Mouse (Mus musculus) testis, adult 2 months (tissue): ENCODE measurements at regions not wholly inside any gene's neighbourhood (a gene's known extent, or its start where the extent isn't known, plus 50 kb on each side); places are given as distances from the start of the nearest gene placed in this dataset.

Experiments
- CTCF ChIP-seq: fragments of 200-500 bp; IDR thresholded peaks from 2 replicates; pipeline ENCODE4 v1.5.1; 2012; ENCODE audit warnings: low read depth, mild to moderate bottlenecking, inconsistent platforms, low read length, moderate library complexity; ENCODE audit not compliant: control insufficient read depth, insufficient read depth, insufficient replicate concordance
- POLR2A ChIP-seq: fragments of 200-500 bp; IDR thresholded peaks from 2 replicates; pipeline ENCODE4 v1.6.1; 2012; ENCODE audit warnings: low read depth, mild to moderate bottlenecking, inconsistent platforms, low read length, moderate library complexity; ENCODE audit not compliant: control insufficient read depth

DNA sequence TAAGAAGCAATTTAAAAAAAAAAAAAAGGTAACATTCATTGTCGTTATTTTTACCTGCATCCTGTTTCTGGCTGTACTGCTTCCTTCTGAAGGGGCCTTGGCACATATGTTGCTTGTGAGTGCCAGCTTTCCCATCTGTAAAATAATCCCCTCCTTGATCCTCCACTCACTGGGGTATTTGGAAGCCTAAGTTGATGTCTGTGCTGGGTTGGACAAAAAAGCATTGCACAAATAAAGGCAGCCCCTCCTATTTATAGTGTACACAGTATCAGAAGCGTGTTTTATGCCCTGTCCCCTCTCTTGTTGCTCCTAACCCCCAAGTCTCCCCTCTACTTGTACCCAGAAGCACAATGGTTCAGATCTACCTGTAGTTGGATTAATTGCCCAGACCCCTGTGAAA, 195.0 kb downstream of the Brinp2 start:
- TF ChIP-seq POLR2A (no peak), CTCF (no peak)
